Mouse (Mus musculus): ENCODE data around the gene Slfn9. TPM values are rescaled to one million over a fixed set of nuclear protein-coding genes. Genes with fewer than 3 reads are reported as not detected.
"Not testable (repeated sequence)": the region's sequence is repeated elsewhere in the genome, so short reads cannot be mapped to it uniquely, and the experiment has no call there.

Slfn9 gene
- polyA plus RNA-seq, 1 experiment from 2014 or later: 18.7 TPM

- H3K9ac ChIP-seq (replicated peaks): peak overlapping the region; percentile 57
- H3K9me3 ChIP-seq; ATAC-seq (ENCODE audit: insufficient number of reproducible peaks, insufficient read depth, low FRiP score, low TSS enrichment, low read depth); H3K27ac ChIP-seq; H3K36me3 ChIP-seq: not testable (repeated sequence)
- WGBS: 1% methylated on average over 55 of the region's 63 CpGs
- H3K4me2 ChIP-seq: peak overlapping the region; percentile 93
- H3K27me3 ChIP-seq: peaks cover 91% of the 10 kb centered on the region
- peaks cover 11% of the 10 kb centered on the region for H3K4me1 ChIP-seq (replicated peaks)
- H3K4me3 ChIP-seq (replicated peaks): peak overlapping the region; percentile 50
Measured at GRCm38 (mm10) chr11:82931161-82931560, 60.5 kb downstream of the Slfn9 start.

- Histone ChIP-seq H3K4me2 (peak overlapping the region; percentile 93), H3K4me3 (replicated peaks) (peak overlapping the region; percentile 50), H3K9ac (replicated peaks) (0 out of 2 replicates have a peak overlapping the region, but pooled peaks have one; percentile 31), H3K4me1 (replicated peaks) (peaks cover 11% of the 10 kb centered on the region), H3K27me3 (peaks cover 90% of the 10 kb centered on the region)
- H3K36me3 ChIP-seq; H3K9me3 ChIP-seq; H3K27ac ChIP-seq; ATAC-seq (ENCODE audit: insufficient number of reproducible peaks, insufficient read depth, low FRiP score, low TSS enrichment, low read depth): not testable (repeated sequence)
- WGBS: under 1% methylated on average over 78 of the region's 85 CpGs
Measured at GRCm38 (mm10) chr11:82930391-82930955, 61.2 kb downstream of the Slfn9 start.

GRCm38 (mm10) chr11:82929633-82929950, 62.0 kb downstream of the Slfn9 start:
- Histone ChIP-seq H3K4me3 (replicated peaks) (no peak overlapping the region), H3K36me3 (no peaks in the 10 kb centered on the region), H3K27ac (no peak overlapping the region), H3K27me3 (peaks cover 87% of the 10 kb centered on the region), H3K9ac (replicated peaks) (no peak overlapping the region), H3K4me2 (no peak overlapping the region), H3K9me3 (no peaks in the 10 kb centered on the region), H3K4me1 (replicated peaks) (peaks cover 11% of the 10 kb centered on the region)
- WGBS: 43% methylated on average over 3 of the region's 3 CpGs
- no peak for ATAC-seq (ENCODE audit: insufficient number of reproducible peaks, insufficient read depth, low FRiP score, low TSS enrichment, low read depth)

GRCm38 (mm10) chr11:82928897-82929632, 62.6 kb downstream of the Slfn9 start:
- Histone ChIP-seq H3K4me2 (no peak overlapping the region), H3K27ac (no peak overlapping the region), H3K27me3 (peaks cover 81% of the 10 kb centered on the region), H3K36me3 (no peaks in the 10 kb centered on the region), H3K4me1 (replicated peaks) (peaks cover 11% of the 10 kb centered on the region), H3K9me3 (no peaks in the 10 kb centered on the region), H3K4me3 (replicated peaks) (no peak overlapping the region), H3K9ac (replicated peaks) (no peak overlapping the region)
- no peak for ATAC-seq (ENCODE audit: insufficient number of reproducible peaks, insufficient read depth, low FRiP score, low TSS enrichment, low read depth)
- 27% methylated on average over 20 of the region's 20 CpGs for WGBS

Small RNA genes lying within 50 kb of the gene (microRNA-seq; reads per million reads assigned to microRNA genes)
- not detected for gene Gm27598
- gene Mir7679: not detected

Other genes starting within 250 kb of the Slfn9 start
- 0.35 and 0.53 TPM in 2 replicates for gene Cct6b, start 227.5 kb downstream of the Slfn9 start, polyA plus RNA-seq (2016; fragmentation: Nextera tagmentation; extraction: Ambion mirVana)
- gene Zfp830, start 227.5 kb downstream of the Slfn9 start, polyA plus RNA-seq (2016; fragmentation: Nextera tagmentation; extraction: Ambion mirVana): 42.5 and 42.9 TPM in 2 replicates
- 48.3 and 48.6 TPM in 2 replicates for gene Lig3, start 210.7 kb downstream of the Slfn9 start, polyA plus RNA-seq (2016; fragmentation: Nextera tagmentation; extraction: Ambion mirVana)
- 18.8 and 19.5 TPM in 2 replicates for gene Rffl, start 120.6 kb downstream of the Slfn9 start, polyA plus RNA-seq (2016; fragmentation: Nextera tagmentation; extraction: Ambion mirVana)
- gene Rad51d, start 101.2 kb downstream of the Slfn9 start, polyA plus RNA-seq (2016; fragmentation: Nextera tagmentation; extraction: Ambion mirVana): 10.3 and 11.8 TPM in 2 replicates
- 0.32 and 0.49 TPM in 2 replicates for gene Fndc8, start 99.7 kb downstream of the Slfn9 start, polyA plus RNA-seq (2016; fragmentation: Nextera tagmentation; extraction: Ambion mirVana)
- 39.9 and 46.3 TPM in 2 replicates for gene Nle1, start 83.4 kb downstream of the Slfn9 start, polyA plus RNA-seq (2016; fragmentation: Nextera tagmentation; extraction: Ambion mirVana)
- 11.5 and 12.4 TPM in 2 replicates for gene Unc45b, start 81.3 kb downstream of the Slfn9 start, polyA plus RNA-seq (2016; fragmentation: Nextera tagmentation; extraction: Ambion mirVana)
- gene Slfn5, start 40.5 kb downstream of the Slfn9 start, polyA plus RNA-seq (2016; fragmentation: Nextera tagmentation; extraction: Ambion mirVana): 0.41 and 0.58 TPM in 2 replicates
- gene Slfn8, start 29.0 kb upstream of the Slfn9 start, polyA plus RNA-seq (2016; fragmentation: Nextera tagmentation; extraction: Ambion mirVana): 0.26 and 0.36 TPM in 2 replicates
- gene Slfn2, start 73.3 kb upstream of the Slfn9 start, polyA plus RNA-seq (2016; fragmentation: Nextera tagmentation; extraction: Ambion mirVana): 1.2 and 1.3 TPM in 2 replicates
- gene Slfn1, start 125.0 kb upstream of the Slfn9 start, polyA plus RNA-seq (2016; fragmentation: Nextera tagmentation; extraction: Ambion mirVana): not detected in 2 replicates
- not detected in 2 replicates for gene Slfn4, start 183.4 kb upstream of the Slfn9 start, polyA plus RNA-seq (2016; fragmentation: Nextera tagmentation; extraction: Ambion mirVana)
- 0.49 and 0.77 TPM in 2 replicates for gene Slfn3, start 199.5 kb upstream of the Slfn9 start, polyA plus RNA-seq (2016; fragmentation: Nextera tagmentation; extraction: Ambion mirVana)

Measured in limb, embryonic 12.5 days (tissue).